Mouse (Mus musculus): ENCODE data around the gene Psg25.

- TF ChIP-seq CTCF (conservative IDR thresholded peaks at IDR 0.05; ENCODE audit: low read length) (no peak), POU5F1 (IDR thresholded peaks at IDR 0.05; ENCODE audit: borderline replicate concordance, low read length) (no peak), NANOG (IDR thresholded peaks at IDR 0.05; ENCODE audit: borderline replicate concordance, low read length) (no peak)
Observed at GRCm38 (mm10) chr7:18533420-18533819, 1.4 kb upstream of the Psg25 start.

Measured in E14TG2a.4 (cell line).